In the genomic region with DNA sequence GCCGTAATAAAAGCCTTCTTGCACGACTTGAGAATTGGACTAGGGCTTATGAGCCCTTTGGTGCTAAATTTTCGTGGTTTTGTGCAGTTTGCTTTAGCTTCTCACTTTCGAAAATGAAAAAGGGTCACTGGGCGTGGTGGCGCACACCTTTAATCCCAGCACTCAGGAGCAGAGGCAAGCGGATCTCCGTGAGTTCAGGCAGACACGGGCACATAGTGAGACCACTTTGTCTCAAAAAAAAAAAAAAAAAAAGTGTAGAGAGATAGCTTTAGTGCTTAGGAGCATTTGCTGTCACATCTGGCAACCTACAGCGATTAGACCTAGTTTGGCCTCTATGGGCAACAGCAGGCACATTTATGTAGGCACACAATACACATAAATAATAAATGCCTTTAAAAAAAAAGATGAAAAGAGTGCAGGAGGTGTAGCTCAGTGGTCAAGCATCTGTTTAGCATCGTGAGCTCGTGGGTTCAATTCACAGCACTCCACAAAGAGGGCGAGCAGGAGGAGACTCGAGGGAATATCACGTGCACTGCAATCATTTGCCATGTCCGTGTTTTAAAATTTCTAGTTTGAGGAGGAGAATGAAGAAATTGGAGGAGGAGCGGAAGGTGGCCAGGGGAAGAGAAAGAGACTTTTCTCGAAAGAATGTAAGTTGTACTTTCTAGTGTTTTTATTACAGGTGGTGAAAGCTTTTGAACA, we compare ENCODE assay signal across 1 mouse cellular context.
A peak's percentile ranks its signal among the peaks of the same experiment; 100 is the strongest.
TF ChIP-seq lines count a peak whose summit lies in the region.

No protein-coding gene starts in this region.

TF ChIP-seq in MEL, 35 proteins besides CTCF, POLR2A, EP300 and RAD21 (continued from another document):
- no peak for TF ChIP-seq USF2 (IDR thresholded peaks at IDR 0.05; ENCODE audit: borderline replicate concordance in 1 of 2, insufficient read depth in 1 of 2, low read depth in 1 of 2, low read length in 2 of 2)
- TF ChIP-seq NELFE (IDR thresholded peaks at IDR 0.05; ENCODE audit: low read depth, low read length): no peak
- no peak for TF ChIP-seq HCFC1 (IDR thresholded peaks at IDR 0.05; ENCODE audit: low read depth, low read length)
- TF ChIP-seq SMC3 (IDR thresholded peaks at IDR 0.05; ENCODE audit: low read depth, low read length): no peak
- no peak for TF ChIP-seq SIN3A (IDR thresholded peaks at IDR 0.05; ENCODE audit: low read length)
- no peak for TF ChIP-seq ETS1 (IDR thresholded peaks at IDR 0.05; ENCODE audit: low read depth, low read length)
- no peak for TF ChIP-seq E2F4 (IDR thresholded peaks at IDR 0.05; ENCODE audit: borderline replicate concordance, low read depth, low read length)
- TF ChIP-seq GATA1 (IDR thresholded peaks at IDR 0.05; ENCODE audit: low read depth, low read length): no peak
- no peak for TF ChIP-seq POLR2AphosphoS5 (IDR thresholded peaks at IDR 0.05; ENCODE audit: borderline replicate concordance, low read depth, low read length)
- no peak for TF ChIP-seq ZMIZ1 (IDR thresholded peaks at IDR 0.05; ENCODE audit: low read depth, low read length)
- peak; percentile 85 for TF ChIP-seq ZKSCAN1 (IDR thresholded peaks at IDR 0.05; ENCODE audit: low read depth, low read length)
- no peak; the same call in 1 of the 2 replicates for TF ChIP-seq MAX (IDR thresholded peaks at IDR 0.05; ENCODE audit: low read length)
- no peak for TF ChIP-seq POLR2AphosphoS2 (IDR thresholded peaks at IDR 0.05; ENCODE audit: low read length)
- TF ChIP-seq TAL1 (IDR thresholded peaks at IDR 0.05; ENCODE audit: low read length): no peak
- TF ChIP-seq MYB (IDR thresholded peaks at IDR 0.05; ENCODE audit: low read depth, low read length): no peak
- no peak for TF ChIP-seq MAFK (IDR thresholded peaks at IDR 0.05; ENCODE audit: borderline replicate concordance, low read depth, low read length)
- no peak for TF ChIP-seq GABPA (IDR thresholded peaks at IDR 0.05; ENCODE audit: low read depth, low read length)
- TF ChIP-seq KAT2A (conservative IDR thresholded peaks at IDR 0.05; ENCODE audit: low read depth, low read length): no peak
- TF ChIP-seq JUND (IDR thresholded peaks at IDR 0.05; ENCODE audit: low read depth, low read length): no peak
- no peak for TF ChIP-seq NRF1 (IDR thresholded peaks at IDR 0.05; ENCODE audit: insufficient read depth, low read depth, low read length, poor library complexity, severe bottlenecking)
- no peak for TF ChIP-seq MYC (IDR thresholded peaks at IDR 0.05; ENCODE audit: low read depth, low read length)
- no peak for TF ChIP-seq CHD2 (IDR thresholded peaks at IDR 0.05; ENCODE audit: low read length)
- no peak for TF ChIP-seq TBP (IDR thresholded peaks at IDR 0.05; ENCODE audit: low read depth, low read length)
- peak; percentile 44; the same call in 1 of the 2 replicates for TF ChIP-seq BHLHE40 (IDR thresholded peaks at IDR 0.05; ENCODE audit: borderline replicate concordance, low read depth, low read length)
- peak; percentile 61; the same call in 1 of the 2 replicates for TF ChIP-seq USF1 (IDR thresholded peaks at IDR 0.05; ENCODE audit: low read depth, low read length)
- peak; percentile 81 for TF ChIP-seq ZNF384 (IDR thresholded peaks at IDR 0.05; ENCODE audit: low read depth, low read length)
- TF ChIP-seq MAZ (IDR thresholded peaks at IDR 0.05; ENCODE audit: low read depth, low read length): 0 out of 2 replicates have a peak, but pooled peaks have one; percentile 34
- no peak for TF ChIP-seq TCF12 (IDR thresholded peaks at IDR 0.05; ENCODE audit: low read depth, low read length)
- TF ChIP-seq ZC3H11A (IDR thresholded peaks at IDR 0.05; ENCODE audit: low read depth, low read length): no peak
- no peak for TF ChIP-seq MEF2A (IDR thresholded peaks at IDR 0.05; ENCODE audit: extremely low read depth, insufficient replicate concordance, low read depth, low read length, poor library complexity, severe bottlenecking)
- no peak for TF ChIP-seq CHD1 (IDR thresholded peaks at IDR 0.05; ENCODE audit: low read depth, low read length)
- no peak for TF ChIP-seq RCOR1 (IDR thresholded peaks at IDR 0.05; ENCODE audit: low read depth, low read length)
